Mouse (Mus musculus) cerebellum, adult 11-12 months (tissue): Measurements from ENCODE around the gene Pcsk5.

Source experiments
- DNase-seq: peaks from one replicate; pipeline ENCODE4 v3.0.0; 2022

Pcsk5 gene

GRCm38 (mm10) chr19:17806626-17807025 lies 30.8 kb downstream of the Pcsk5 start:
- DNase-seq: no peak

- DNase-seq: no peak
Measured at GRCm38 (mm10) chr19:17800798-17801197, 36.6 kb downstream of the Pcsk5 start.

- no peak for DNase-seq
Measured at GRCm38 (mm10) chr19:17799419-17800185, 37.8 kb downstream of the Pcsk5 start.

GRCm38 (mm10) chr19:17793457-17793856 lies 44.0 kb downstream of the Pcsk5 start:
- no peak for DNase-seq

- DNase-seq: no peak
Measured at GRCm38 (mm10) chr19:17791485-17792052, 45.9 kb downstream of the Pcsk5 start.

GRCm38 (mm10) chr19:17788617-17789317 lies 48.7 kb downstream of the Pcsk5 start:
- no peak for DNase-seq

- DNase-seq: no peak
Measured at GRCm38 (mm10) chr19:17786744-17787143, 50.7 kb downstream of the Pcsk5 start.

GRCm38 (mm10) chr19:17784401-17785192 lies 52.8 kb downstream of the Pcsk5 start:
- no peak for DNase-seq

GRCm38 (mm10) chr19:17783231-17783630 lies 54.2 kb downstream of the Pcsk5 start:
- DNase-seq: no peak

GRCm38 (mm10) chr19:17781323-17781722 lies 56.1 kb downstream of the Pcsk5 start:
- DNase-seq: no peak

- no peak for DNase-seq
Measured at GRCm38 (mm10) chr19:17775943-17776342, 61.5 kb downstream of the Pcsk5 start.

- no peak for DNase-seq
Measured at GRCm38 (mm10) chr19:17775097-17775496, 62.3 kb downstream of the Pcsk5 start.

- no peak for DNase-seq
Measured at GRCm38 (mm10) chr19:17774061-17774460, 63.4 kb downstream of the Pcsk5 start.

GRCm38 (mm10) chr19:17769610-17770399 lies 67.6 kb downstream of the Pcsk5 start:
- DNase-seq: peak; percentile 89

GRCm38 (mm10) chr19:17765001-17765400 lies 72.4 kb downstream of the Pcsk5 start:
- DNase-seq: no peak

GRCm38 (mm10) chr19:17762740-17763139 lies 74.7 kb downstream of the Pcsk5 start:
- DNase-seq: no peak

GRCm38 (mm10) chr19:17761678-17762077 lies 75.8 kb downstream of the Pcsk5 start:
- DNase-seq: no peak

- DNase-seq: no peak
Measured at GRCm38 (mm10) chr19:17752841-17753240, 84.6 kb downstream of the Pcsk5 start.

- no peak for DNase-seq
Measured at GRCm38 (mm10) chr19:17748331-17748730, 89.1 kb downstream of the Pcsk5 start.

- no peak for DNase-seq
Measured at GRCm38 (mm10) chr19:17745380-17745779, 92.1 kb downstream of the Pcsk5 start.

- no peak for DNase-seq
Measured at GRCm38 (mm10) chr19:17744474-17745069, 92.9 kb downstream of the Pcsk5 start.

GRCm38 (mm10) chr19:17741465-17741864 lies 96.0 kb downstream of the Pcsk5 start:
- no peak for DNase-seq
